Comparison of ENCODE assay signal across 31 mouse cellular contexts in genomic region chr4:53773911-53774310, GRCm38 (mm10). TPM values are rescaled to one million over a fixed set of nuclear protein-coding genes. Genes with fewer than 3 reads are reported as not detected.
"Had no signal": no experiment of that assay in that cellular context is flagged by ENCODE, and none has a peak within 500 bp of the region (broad histone marks: within the 10 kb centered on the region; RNA-seq: fewer than 3 reads in every experiment).

No protein-coding gene starts in this region.

- H3K4me3 ChIP-seq: heart, embryonic 13.5 days; heart, embryonic 15.5 days; hindbrain, embryonic 13.5 days; hindbrain, embryonic 15.5 days; kidney, embryonic 15.5 days; limb, embryonic 13.5 days; limb, embryonic 15.5 days; liver, embryonic 12.5 days had no signal

- H3K27ac ChIP-seq: heart, embryonic 13.5 days; heart, embryonic 15.5 days; hindbrain, embryonic 13.5 days; hindbrain, embryonic 15.5 days; hindbrain, postnatal 0 days; kidney, embryonic 15.5 days; kidney, postnatal 0 days; limb, embryonic 13.5 days; limb, embryonic 15.5 days; liver, embryonic 12.5 days had no signal

- DNase-seq: gastrocnemius, postnatal 10 days; gastrocnemius, postnatal 36 days; heart, adult 18-20 months; heart, postnatal 14 days; heart, postnatal 36 days; kidney, adult 11 months; kidney, adult 2 months; kidney, adult 9 months; kidney, postnatal 14 days; kidney, postnatal 36 days; layer of hippocampus, adult 9-11 months; layer of hippocampus, postnatal 36 days; left cerebral cortex, postnatal 4 days had no signal

RNA-seq across cellular contexts. Expression of gene Tal2, which starts 5.6 kb away (rescaled TPM):
- total RNA-seq: layer of hippocampus, adult 18-20 months; layer of hippocampus, postnatal 14 days; left cerebral cortex, postnatal 25 days had no signal
- polyA plus RNA-seq: heart, embryonic 13.5 days; heart, embryonic 15.5 days; heart, postnatal 0 days; intestine, embryonic 14.5 days; intestine, embryonic 16.5 days; large intestine, adult 2 months; liver, adult 2 months; liver, embryonic 12.5 days had no signal
